Mouse (Mus musculus): ENCODE measurements around the gene Gm13698.
"Not testable (repeated sequence)": the region's sequence is repeated elsewhere in the genome, so short reads cannot be mapped to it uniquely, and the experiment has no call there.

DNA sequence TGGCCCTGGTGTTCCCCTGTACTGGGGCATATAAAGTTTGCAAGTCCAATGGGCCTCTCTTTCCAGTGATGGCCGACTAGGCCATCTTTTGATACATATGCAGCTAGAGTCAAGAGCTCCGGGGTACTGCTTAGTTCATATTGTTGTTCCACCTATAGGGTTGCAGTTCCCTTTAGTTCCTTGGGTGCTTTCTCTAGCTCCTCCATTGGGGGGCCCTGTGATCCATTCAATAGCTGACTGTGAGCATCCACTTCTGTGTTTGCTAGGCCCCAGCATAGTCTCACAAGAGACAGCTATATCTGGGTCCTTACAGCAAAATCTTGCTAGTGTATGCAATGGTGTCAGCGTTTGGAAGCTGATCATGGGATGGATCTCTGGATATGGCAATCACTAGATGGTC lies 39.0 kb downstream of the Gm13698 start:
- not testable (repeated sequence) for TF ChIP-seq CTCF (IDR thresholded peaks at IDR 0.05; ENCODE audit: borderline replicate concordance, insufficient read depth, low read depth, low read length); POLR2A (IDR thresholded peaks at IDR 0.05; ENCODE audit: borderline replicate concordance, insufficient read depth, low read length)
